Mouse (Mus musculus) forebrain, embryonic 14.5 days (tissue): ENCODE measurements at regions not wholly inside any gene's neighbourhood (a gene's known extent, or its start where the extent isn't known, plus 50 kb on each side); places are given as distances from the start of the nearest gene placed in this dataset.

Source experiments
- ATAC-seq: fragments of 200-750 bp; cut with Nextera tagmentation; 2 replicates; pipeline ENCODE4 v1.8.0; 2017; ENCODE audit warnings: mild to moderate bottlenecking, moderate library complexity
- DNase-seq: peaks from one replicate; pipeline ENCODE4 v3.0.0-alpha.2; 2015; ENCODE audit warnings: low spot score
- H3K27ac ChIP-seq: fragments of 300-500 bp; sonication (generic); 2 replicates; pipeline ENCODE4 v1.5.1; 2014; ENCODE audit warnings: low read depth, mild to moderate bottlenecking, control low read depth, low read length, moderate library complexity
- H3K27me3 ChIP-seq: fragments of 300-500 bp; sonication (generic); replicated peaks from 2 replicates; pipeline ENCODE4 v1.6.1; 2014; ENCODE audit warnings: low read length, control low read depth, mixed read lengths; ENCODE audit not compliant: control insufficient read depth, insufficient read depth
- H3K36me3 ChIP-seq: fragments of 300-500 bp; sonication (generic); 2 replicates; pipeline ENCODE4 v1.6.1; 2014; ENCODE audit warnings: low read length, control low read depth; ENCODE audit not compliant: control insufficient read depth, insufficient read depth
- H3K4me1 ChIP-seq: fragments of 300-500 bp; sonication (generic); 2 replicates; pipeline ENCODE4 v1.6.1; 2014; ENCODE audit warnings: antibody characterized with exemption, low read length, control low read depth; ENCODE audit not compliant: control insufficient read depth, insufficient read depth
- H3K4me2 ChIP-seq: fragments of 300-500 bp; sonication (generic); 2 replicates; pipeline ENCODE4 v1.6.1; 2014; ENCODE audit warnings: mild to moderate bottlenecking, control low read depth, low read length
- H3K4me3 ChIP-seq: fragments of 300-500 bp; sonication (generic); 2 replicates; pipeline ENCODE4 v1.5.1; 2014; ENCODE audit warnings: low read depth, low read length, control low read depth
- H3K9ac ChIP-seq: fragments of 300-500 bp; sonication (generic); 2 replicates; pipeline ENCODE4 v1.6.1; 2014; ENCODE audit warnings: mild to moderate bottlenecking, low read length, control low read depth, moderate library complexity
- H3K9me3 ChIP-seq: fragments of 300-500 bp; sonication (generic); replicated peaks from 2 replicates; pipeline ENCODE4 v1.6.1; 2016; ENCODE audit warnings: low read length, control low read depth, mixed read lengths; ENCODE audit not compliant: control insufficient read depth
- WGBS: fragments of 180-500 bp; shearing (Covaris S2); extraction: QIAGEN DNeasy Blood & Tissue Kit; methylation state at CpG from one replicate; pipeline ENCODE4 v1.1.7; 2014; 5-methylcytosine and 5-hydroxymethylcytosine counted together

GRCm38 (mm10) chr17:15993361-15994287 is 162.8 kb upstream of the Rgmb start:
- H3K36me3 ChIP-seq, result no peaks in the 10 kb centered on the region
- no peaks in the 10 kb centered on the region for H3K27me3 ChIP-seq
- DNase-seq (peak; percentile 89), ATAC-seq (peak; percentile 84)
- H3K4me2 ChIP-seq, result no peak overlapping the region
- 0 out of 2 replicates have a peak, but pooled peaks cover 3% of the 10 kb centered on the region for H3K9me3 ChIP-seq
- peaks cover 22% of the 10 kb centered on the region; the same call in 1 of the 2 replicates for H3K4me1 ChIP-seq
- peak overlapping the region; percentile 70 for H3K27ac ChIP-seq
- H3K4me3 ChIP-seq, result no peak overlapping the region
- no peak overlapping the region for H3K9ac ChIP-seq
- 2% methylated on average over 7 of the region's 7 CpGs for WGBS

GRCm38 (mm10) chr17:15991916-15992315 is 161.1 kb upstream of the Rgmb start:
- Histone ChIP-seq H3K4me3 (no peak overlapping the region), H3K27ac (no peak overlapping the region), H3K9me3 (no peaks in the 10 kb centered on the region), H3K9ac (no peak overlapping the region), H3K27me3 (no peaks in the 10 kb centered on the region), H3K36me3 (no peaks in the 10 kb centered on the region), H3K4me1 (peaks cover 22% of the 10 kb centered on the region; the same call in 1 of the 2 replicates), H3K4me2 (no peak overlapping the region)
- WGBS, result 44% methylated on average over 5 of the region's 5 CpGs
- ATAC-seq (no peak), DNase-seq (no peak)

GRCm38 (mm10) chr17:15990303-15990702 is 159.5 kb upstream of the Rgmb start:
- DNase-seq, result peak; percentile 79
- H3K4me3 ChIP-seq, result no peak overlapping the region
- WGBS, result 1% methylated on average over 6 of the region's 6 CpGs
- H3K27me3 ChIP-seq, result no peaks in the 10 kb centered on the region
- peak overlapping the region; percentile 40 for H3K27ac ChIP-seq
- H3K9ac ChIP-seq, result no peak overlapping the region
- H3K36me3 ChIP-seq, result no peaks in the 10 kb centered on the region
- peak; percentile 66 for ATAC-seq
- H3K4me2 ChIP-seq, result peak overlapping the region; percentile 1; the same call in 1 of the 2 replicates
- peaks cover 22% of the 10 kb centered on the region; the same call in 1 of the 2 replicates for H3K4me1 ChIP-seq
- no peaks in the 10 kb centered on the region for H3K9me3 ChIP-seq

- Histone ChIP-seq H3K36me3 (no peaks in the 10 kb centered on the region), H3K27me3 (no peaks in the 10 kb centered on the region), H3K4me1 (no peaks in the 10 kb centered on the region; the same call in 1 of the 2 replicates), H3K9me3 (no peaks in the 10 kb centered on the region), H3K27ac (no peak overlapping the region), H3K4me3 (no peak overlapping the region), H3K9ac (no peak overlapping the region), H3K4me2 (no peak overlapping the region)
- 45% methylated on average over 2 of the region's 2 CpGs for WGBS
- DNase-seq (peak; percentile 20), ATAC-seq (peak; percentile 9; the same call in 1 of the 2 replicates)
Measured at GRCm38 (mm10) chr17:15981558-15981957, 150.7 kb upstream of the Rgmb start.

- Histone ChIP-seq H3K4me3 (no peak overlapping the region), H3K9me3 (no peaks in the 10 kb centered on the region), H3K27ac (peak overlapping the region; percentile 48; the same call in 1 of the 2 replicates), H3K4me1 (no peaks in the 10 kb centered on the region; the same call in 1 of the 2 replicates), H3K27me3 (no peaks in the 10 kb centered on the region), H3K36me3 (no peaks in the 10 kb centered on the region), H3K4me2 (no peak overlapping the region), H3K9ac (0 out of 2 replicates have a peak overlapping the region, but pooled peaks have one; percentile 17)
- DNase-seq (peak; percentile 86), ATAC-seq (peak; percentile 94)
- 25% methylated on average over 7 of the region's 7 CpGs for WGBS
Measured at GRCm38 (mm10) chr17:15977374-15978031, 146.7 kb upstream of the Rgmb start.

GRCm38 (mm10) chr17:15971351-15971685 is 140.5 kb upstream of the Rgmb start:
- Histone ChIP-seq H3K27ac (no peak overlapping the region), H3K4me2 (no peak overlapping the region), H3K4me3 (no peak overlapping the region), H3K9ac (no peak overlapping the region), H3K27me3 (no peaks in the 10 kb centered on the region), H3K4me1 (no peaks in the 10 kb centered on the region), H3K9me3 (no peaks in the 10 kb centered on the region), H3K36me3 (no peaks in the 10 kb centered on the region)
- ATAC-seq (no peak), DNase-seq (no peak)
- WGBS, result 90% methylated on average over 3 of the region's 3 CpGs

GRCm38 (mm10) chr17:15970481-15971350 is 139.9 kb upstream of the Rgmb start:
- Histone ChIP-seq H3K27ac (no peak overlapping the region), H3K27me3 (no peaks in the 10 kb centered on the region), H3K4me1 (no peaks in the 10 kb centered on the region), H3K36me3 (no peaks in the 10 kb centered on the region), H3K9me3 (no peaks in the 10 kb centered on the region), H3K4me2 (no peak overlapping the region), H3K9ac (no peak overlapping the region), H3K4me3 (no peak overlapping the region)
- ATAC-seq (no peak), DNase-seq (no peak)
- 72% methylated on average over 6 of the region's 6 CpGs for WGBS

GRCm38 (mm10) chr17:15968331-15968730 is 137.5 kb upstream of the Rgmb start:
- H3K27me3 ChIP-seq, result no peaks in the 10 kb centered on the region
- DNase-seq (no peak), ATAC-seq (no peak)
- H3K9me3 ChIP-seq, result no peaks in the 10 kb centered on the region
- no peak overlapping the region for H3K4me3 ChIP-seq
- no peak overlapping the region for H3K27ac ChIP-seq
- H3K4me2 ChIP-seq, result no peak overlapping the region
- no peak overlapping the region for H3K9ac ChIP-seq
- 87% methylated on average over 5 of the region's 5 CpGs for WGBS
- H3K4me1 ChIP-seq, result no peaks in the 10 kb centered on the region
- H3K36me3 ChIP-seq, result no peaks in the 10 kb centered on the region
